Mouse (Mus musculus) embryonic facial prominence, embryonic 11.5 days (tissue): ENCODE results near the gene Nudt19. TPM values are rescaled to one million over a fixed set of nuclear protein-coding genes. Genes with fewer than 3 reads are reported as not detected.

ENCODE experiments used
- ATAC-seq: fragments of 200-750 bp; cut with Nextera tagmentation; replicated peaks from 2 replicates; pipeline ENCODE4 v1.8.0; 2017; ENCODE audit warnings: low read depth; ENCODE audit not compliant: insufficient number of reproducible peaks, low FRiP score, low TSS enrichment
- DNase-seq: peaks from one replicate; pipeline ENCODE4 v3.0.0-alpha.2; 2015; ENCODE audit warnings: low spot score
- H3K27ac ChIP-seq: fragments of 300-500 bp; sonication (generic); replicated peaks from 2 replicates; pipeline ENCODE4 v1.5.1; 2014; ENCODE audit warnings: mild to moderate bottlenecking, low read depth, low read length, control low read depth
- H3K27me3 ChIP-seq: fragments of 300-500 bp; sonication (generic); 2 replicates; pipeline ENCODE4 v1.6.1; 2014; ENCODE audit warnings: mild to moderate bottlenecking, low read length, moderate library complexity, mixed read lengths; ENCODE audit not compliant: control insufficient read depth, insufficient read depth
- H3K36me3 ChIP-seq: fragments of 300-500 bp; sonication (generic); replicated peaks from 2 replicates; pipeline ENCODE4 v1.6.1; 2014; ENCODE audit warnings: low read depth, mild to moderate bottlenecking, low read length, moderate library complexity, mixed read lengths; ENCODE audit not compliant: control insufficient read depth, insufficient read depth
- H3K4me1 ChIP-seq: fragments of 300-500 bp; sonication (generic); 2 replicates; pipeline ENCODE4 v1.6.1; 2014; ENCODE audit warnings: low read length, mixed read lengths; ENCODE audit not compliant: control insufficient read depth, insufficient read depth
- H3K4me2 ChIP-seq: fragments of 300-500 bp; sonication (generic); 2 replicates; pipeline ENCODE4 v1.6.1; 2014; ENCODE audit warnings: low read depth, mild to moderate bottlenecking, control low read depth, low read length, moderate library complexity
- H3K4me3 ChIP-seq: fragments of 300-500 bp; sonication (generic); 2 replicates; pipeline ENCODE4 v1.5.1; 2014; ENCODE audit warnings: low read depth, low read length, control low read depth
- H3K9ac ChIP-seq: fragments of 300-500 bp; sonication (generic); replicated peaks from 2 replicates; pipeline ENCODE4 v1.6.1; 2014; ENCODE audit warnings: mild to moderate bottlenecking, control low read depth, low read length
- H3K9me3 ChIP-seq: fragments of 300-500 bp; sonication (generic); replicated peaks from 2 replicates; pipeline ENCODE4 v1.6.1; 2016; ENCODE audit warnings: mild to moderate bottlenecking, low read length, inconsistent platforms, mixed read lengths; ENCODE audit not compliant: control insufficient read depth
- WGBS: fragments of 180-500 bp; shearing (Covaris S2); extraction: QIAGEN DNeasy Blood & Tissue Kit; methylation state at CpG from one replicate; pipeline ENCODE4 v1.1.7; 2014; 5-methylcytosine and 5-hydroxymethylcytosine counted together
- polyA plus RNA-seq: library from polyadenylated mRNA; unstranded; fragments of >200 nt; fragmentation: Nextera tagmentation; extraction: Ambion mirVana; gene quantifications from 2 replicates; pipeline ENCODE4 v1.2.1, GENCODE M21; 2014

The Nudt19 gene
- polyA plus RNA-seq, 1 experiment from 2014 or later: 49.1 TPM

GRCm38 (mm10) chr7:35563071-35563470 lies 7.0 kb upstream of the Nudt19 start:
- ATAC-seq: no peak
- Histone ChIP-seq H3K4me1 (no peaks in the 10 kb centered on the region), H3K36me3 (no peaks in the 10 kb centered on the region), H3K27me3 (no peaks in the 10 kb centered on the region), H3K4me2 (no peak overlapping the region), H3K9ac (no peak overlapping the region), H3K27ac (no peak overlapping the region), H3K9me3 (no peaks in the 10 kb centered on the region), H3K4me3 (no peak overlapping the region)
- DNase-seq: no peak
- 75% methylated on average over 11 of the region's 11 CpGs for WGBS

- DNase-seq (no peak), ATAC-seq (no peak)
- Histone ChIP-seq H3K36me3 (no peaks in the 10 kb centered on the region), H3K4me3 (no peak overlapping the region), H3K4me1 (no peaks in the 10 kb centered on the region), H3K9me3 (no peaks in the 10 kb centered on the region), H3K27ac (no peak overlapping the region), H3K27me3 (no peaks in the 10 kb centered on the region), H3K9ac (no peak overlapping the region), H3K4me2 (no peak overlapping the region)
- 87% methylated on average over 3 of the region's 3 CpGs for WGBS
These were observed 3.7 kb upstream of the Nudt19 start for GRCm38 (mm10) chr7:35559838-35560237.

GRCm38 (mm10) chr7:35558681-35559080 lies 2.6 kb upstream of the Nudt19 start:
- Histone ChIP-seq H3K36me3 (no peaks in the 10 kb centered on the region), H3K4me3 (no peak overlapping the region), H3K4me2 (no peak overlapping the region), H3K9me3 (no peaks in the 10 kb centered on the region), H3K27ac (no peak overlapping the region), H3K4me1 (no peaks in the 10 kb centered on the region), H3K9ac (no peak overlapping the region), H3K27me3 (no peaks in the 10 kb centered on the region)
- DNase-seq (no peak), ATAC-seq (no peak)
- WGBS: 49% methylated on average over 2 of the region's 2 CpGs

GRCm38 (mm10) chr7:35557577-35557976 lies 1.5 kb upstream of the Nudt19 start:
- WGBS: 81% methylated on average over 3 of the region's 3 CpGs
- no peak for DNase-seq
- H3K4me3 ChIP-seq: no peak overlapping the region
- no peak overlapping the region for H3K4me2 ChIP-seq
- no peaks in the 10 kb centered on the region for H3K27me3 ChIP-seq
- no peak overlapping the region for H3K27ac ChIP-seq
- H3K9me3 ChIP-seq: no peaks in the 10 kb centered on the region
- no peaks in the 10 kb centered on the region for H3K4me1 ChIP-seq
- ATAC-seq: no peak
- H3K9ac ChIP-seq: no peak overlapping the region
- no peaks in the 10 kb centered on the region for H3K36me3 ChIP-seq

- 88% methylated on average over 5 of the region's 5 CpGs for WGBS
- Histone ChIP-seq H3K27ac (no peak overlapping the region), H3K4me2 (no peak overlapping the region), H3K27me3 (no peaks in the 10 kb centered on the region), H3K9me3 (no peaks in the 10 kb centered on the region), H3K4me1 (no peaks in the 10 kb centered on the region), H3K9ac (no peak overlapping the region), H3K36me3 (no peaks in the 10 kb centered on the region), H3K4me3 (no peak overlapping the region)
- DNase-seq (no peak), ATAC-seq (no peak)
These were observed 801 bp upstream of the Nudt19 start for GRCm38 (mm10) chr7:35556905-35557304.

- ATAC-seq (peak; percentile 90), DNase-seq (peak; percentile 94)
- Histone ChIP-seq H3K36me3 (no peaks in the 10 kb centered on the region), H3K27ac (peak overlapping the region; percentile 92), H3K4me1 (no peaks in the 10 kb centered on the region), H3K9ac (peak overlapping the region; percentile 96), H3K9me3 (no peaks in the 10 kb centered on the region), H3K27me3 (no peaks in the 10 kb centered on the region), H3K4me3 (peak overlapping the region; percentile 75), H3K4me2 (peak overlapping the region; percentile 95)
- WGBS: under 1% methylated on average over 89 of the region's 93 CpGs
These were observed 590 bp downstream of the Nudt19 start for GRCm38 (mm10) chr7:35555224-35556204.

- peak overlapping the region; percentile 75 for H3K4me3 ChIP-seq
- DNase-seq (peak; percentile 33), ATAC-seq (no peak)
- no peaks in the 10 kb centered on the region for H3K27me3 ChIP-seq
- peak overlapping the region; percentile 96 for H3K9ac ChIP-seq
- H3K27ac ChIP-seq: peak overlapping the region; percentile 92
- H3K36me3 ChIP-seq: no peaks in the 10 kb centered on the region
- H3K4me2 ChIP-seq: peak overlapping the region; percentile 95
- H3K4me1 ChIP-seq: no peaks in the 10 kb centered on the region
- H3K9me3 ChIP-seq: no peaks in the 10 kb centered on the region
- 7% methylated on average over 28 of the region's 28 CpGs for WGBS
These were observed 1.4 kb downstream of the Nudt19 start for GRCm38 (mm10) chr7:35554605-35555175.
